Mouse (Mus musculus) liver, embryonic 18 days (tissue): Measurements from ENCODE around the gene Cryzl1. TPM values are rescaled to one million over a fixed set of nuclear protein-coding genes. Genes with fewer than 3 reads are reported as not detected.

Experiments
- polyA plus RNA-seq: library from polyadenylated mRNA; depleted of rRNA; stranded (reverse); fragments of >200 nt; gene quantifications from 2 replicates; pipeline ENCODE4 v1.2.3, GENCODE M21; 2012; rRNA removed

Gene Cryzl1
- 19.3 and 22.4 TPM in 2 replicates for polyA plus RNA-seq

GRCm38 (mm10) chr16:91728123-91729065 is at the start of gene Cryzl1:
TSS of gene Cryzl1 (minus strand) at chr16:91728975.

GRCm38 (mm10) chr16:91729066-91729482 is 299 bp upstream of the Cryzl1 start, which contains the start of gene Itsn1:
TSS of gene Itsn1 (plus strand) at chr16:91729281.

GRCm38 (mm10) chr16:91688619-91689334 is 40.0 kb downstream of the Cryzl1 start, which contains the start of gene Donson:
TSS of gene Donson (minus strand) at chr16:91688770.

GRCm38 (mm10) chr16:91647461-91648219 is 81.1 kb downstream of the Cryzl1 start, which contains the start of gene Son:
TSS of gene Son (plus strand) at chr16:91647506.

GRCm38 (mm10) chr16:91646681-91647419 is 81.9 kb downstream of the Cryzl1 start, which contains the start of gene Gart:
TSS of gene Gart (minus strand) at chr16:91646952.

Other genes with a start within 250 kb of the Cryzl1 start
- gene Ifnar1, start 243.7 kb downstream of the Cryzl1 start, polyA plus RNA-seq: 15.0 and 16.6 TPM in 2 replicates
- gene Ifngr2, start 181.9 kb downstream of the Cryzl1 start, polyA plus RNA-seq: 9.1 and 9.5 TPM in 2 replicates
- 6.6 and 6.9 TPM in 2 replicates for gene Tmem50b, start 131.2 kb downstream of the Cryzl1 start, polyA plus RNA-seq
- gene Dnajc28, start 109.9 kb downstream of the Cryzl1 start, polyA plus RNA-seq: 1.6 and 1.8 TPM in 2 replicates
- gene Gart, start 82.0 kb downstream of the Cryzl1 start, polyA plus RNA-seq: 22.9 and 25.3 TPM in 2 replicates
- 65.4 and 77.5 TPM in 2 replicates for gene Son, start 81.5 kb downstream of the Cryzl1 start, polyA plus RNA-seq
- gene Donson, start 40.2 kb downstream of the Cryzl1 start, polyA plus RNA-seq: 11.8 and 12.4 TPM in 2 replicates
- gene Itsn1, start 306 bp upstream of the Cryzl1 start, polyA plus RNA-seq: 28.8 and 36.6 TPM in 2 replicates